Mouse (Mus musculus): Measurements from ENCODE around the gene Rapgef3. TPM values are rescaled to one million over a fixed set of nuclear protein-coding genes. Genes with fewer than 3 reads are reported as not detected.

Gene Rapgef3
- 32.2 TPM for polyA plus RNA-seq (2014; fragmentation: Illumina TruSeq; extraction: RNeasy Lipid Tissue Mini Kit (QIAGEN cat#74804); ENCODE audit: low read depth, low replicate concordance)

GRCm38 (mm10) chr15:97767280-97768186, at the start of gene Rapgef3:
Gene Rapgef3 (minus strand): TSS chr15:97767972.

GRCm38 (mm10) chr15:97778311-97779098, 10.7 kb upstream of the Rapgef3 start, which contains the start of gene Slc48a1:
Gene Slc48a1 (plus strand): TSS chr15:97778520.

GRCm38 (mm10) chr15:97731111-97731510, 36.7 kb downstream of the Rapgef3 start, which contains the start of gene Endou:
Gene Endou (minus strand): TSS chr15:97731339.

GRCm38 (mm10) chr15:97705211-97706050, 62.3 kb downstream of the Rapgef3 start, which contains the start of gene Rpap3:
Gene Rpap3 (minus strand): TSS chr15:97705825.

Other genes starting within 250 kb of the Rapgef3 start
- gene Rpap3, start 62.1 kb downstream of the Rapgef3 start, polyA plus RNA-seq (2014; fragmentation: Illumina TruSeq; extraction: RNeasy Lipid Tissue Mini Kit (QIAGEN cat#74804); ENCODE audit: low read depth, low replicate concordance): 18.2 TPM
- gene Endou, start 36.6 kb downstream of the Rapgef3 start, polyA plus RNA-seq (2014; fragmentation: Illumina TruSeq; extraction: RNeasy Lipid Tissue Mini Kit (QIAGEN cat#74804); ENCODE audit: low read depth, low replicate concordance): 2.2 TPM
- 73.2 TPM for gene Slc48a1, start 10.5 kb upstream of the Rapgef3 start, polyA plus RNA-seq (2014; fragmentation: Illumina TruSeq; extraction: RNeasy Lipid Tissue Mini Kit (QIAGEN cat#74804); ENCODE audit: low read depth, low replicate concordance)
- gene Hdac7, start 76.5 kb upstream of the Rapgef3 start, polyA plus RNA-seq (2014; fragmentation: Illumina TruSeq; extraction: RNeasy Lipid Tissue Mini Kit (QIAGEN cat#74804); ENCODE audit: low read depth, low replicate concordance): 46.5 TPM
- gene Vdr, start 142.7 kb upstream of the Rapgef3 start, polyA plus RNA-seq (2014; fragmentation: Illumina TruSeq; extraction: RNeasy Lipid Tissue Mini Kit (QIAGEN cat#74804); ENCODE audit: low read depth, low replicate concordance): 2.2 TPM
- gene Tmem106c, start 196.2 kb upstream of the Rapgef3 start, polyA plus RNA-seq (2014; fragmentation: Illumina TruSeq; extraction: RNeasy Lipid Tissue Mini Kit (QIAGEN cat#74804); ENCODE audit: low read depth, low replicate concordance): 16.1 TPM
- gene Col2a1, start 236.7 kb upstream of the Rapgef3 start, polyA plus RNA-seq (2014; fragmentation: Illumina TruSeq; extraction: RNeasy Lipid Tissue Mini Kit (QIAGEN cat#74804); ENCODE audit: low read depth, low replicate concordance): not detected

Measured in heart, adult 10 weeks (tissue).